Mouse (Mus musculus): ENCODE measurements around the gene Try4.
"Not testable (repeated sequence)": the region's sequence is repeated elsewhere in the genome, so short reads cannot be mapped to it uniquely, and the experiment has no call there.

The Try4 gene

GRCm38 (mm10) chr6:41301969-41302368 is at the start of gene Try4:
Gene Try4 (plus strand): TSS chr6:41302269.
- DNase-seq (ENCODE audit: low spot score) = no peak

GRCm38 (mm10) chr6:41253314-41253713 is 48.8 kb upstream of the Try4 start:
- not testable (repeated sequence) for DNase-seq (ENCODE audit: low spot score)

GRCm38 (mm10) chr6:41256424-41256823 is 45.6 kb upstream of the Try4 start:
- DNase-seq (ENCODE audit: low spot score) = no peak

DNA sequence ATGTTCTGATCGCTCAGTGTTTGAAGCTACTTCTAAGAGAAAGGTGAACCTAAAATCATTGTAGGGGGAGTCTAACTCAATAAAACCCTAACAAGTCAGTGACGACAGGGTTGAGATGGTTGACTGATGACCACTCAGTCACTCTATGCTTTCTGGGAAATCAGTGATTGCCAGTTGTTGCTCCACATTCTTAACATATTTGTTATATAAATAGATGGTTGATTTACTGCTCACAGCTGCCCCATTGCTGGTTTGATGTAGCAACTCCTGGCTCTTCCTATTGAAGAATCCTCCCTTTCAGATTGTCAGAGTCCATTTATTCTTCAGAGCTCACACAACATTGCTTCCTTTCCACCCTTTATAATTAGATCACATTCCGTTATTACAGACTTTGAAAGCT is 44.6 kb upstream of the Try4 start:
- DNase-seq (ENCODE audit: low spot score) = no peak

DNA sequence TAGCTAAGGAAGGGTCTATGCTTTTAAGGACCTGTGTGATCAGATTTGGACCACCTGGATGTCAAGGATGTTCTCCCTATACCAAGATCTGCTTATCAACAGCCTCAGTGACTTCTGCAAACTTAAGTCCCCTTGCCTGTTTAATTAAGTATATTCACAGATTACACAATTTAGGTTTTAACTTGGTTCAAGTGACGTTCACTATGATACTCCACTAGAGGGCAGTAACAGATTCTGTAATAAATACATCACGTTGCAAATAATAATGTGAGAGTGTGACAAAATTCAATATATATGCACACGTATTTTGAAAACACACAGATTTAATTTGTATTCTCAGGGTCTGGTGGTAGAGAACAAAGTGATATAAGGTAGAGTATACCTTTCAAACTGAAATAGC is 39.3 kb upstream of the Try4 start:
- no peak for DNase-seq (ENCODE audit: low spot score)

GRCm38 (mm10) chr6:41266140-41266539 is 35.9 kb upstream of the Try4 start:
- no peak for DNase-seq (ENCODE audit: low spot score)

DNA sequence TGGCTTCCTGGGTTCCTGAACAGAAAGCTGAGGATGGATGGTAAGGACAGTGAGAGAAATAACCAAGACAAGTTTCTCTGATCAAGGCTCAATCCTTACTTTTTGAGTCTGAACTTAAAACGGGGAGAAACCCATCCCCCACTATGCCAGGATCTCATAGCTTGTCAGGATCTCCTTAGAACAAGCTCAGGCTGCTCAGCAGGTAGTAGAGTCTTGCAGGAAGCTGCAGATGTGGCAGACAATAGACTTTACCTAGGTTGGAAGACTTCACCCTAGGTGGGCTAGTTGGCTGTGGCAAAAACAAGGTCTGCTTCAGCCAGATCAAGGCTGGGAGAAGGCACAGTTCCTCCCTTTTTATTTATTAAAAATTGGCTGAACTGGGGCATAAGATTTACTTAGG is 3.8 kb upstream of the Try4 start:
- no peak for DNase-seq (ENCODE audit: low spot score)

DNA sequence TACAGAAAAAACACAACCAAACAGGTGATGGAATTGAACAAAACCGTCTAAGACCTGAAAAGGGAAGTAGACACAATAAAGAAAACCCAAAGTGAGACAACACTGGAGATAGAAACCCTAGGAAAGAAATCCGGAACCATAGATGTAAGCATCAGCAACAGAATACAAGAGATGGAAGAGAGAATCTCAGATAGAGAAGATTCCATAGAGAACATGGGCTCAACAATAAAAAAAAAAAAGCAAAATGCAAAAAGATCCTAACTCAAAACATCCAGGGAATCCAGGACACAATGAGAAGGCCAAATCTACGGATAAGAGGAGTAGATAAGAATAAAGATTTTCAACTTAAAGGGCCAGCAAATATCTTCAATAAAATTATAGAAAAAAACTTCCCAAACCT is 14.7 kb downstream of the Try4 start, which contains the start of gene Try5:
TSS of gene Try5 (minus strand) at position 101 of the 400 bp plus-strand sequence.
- DNase-seq (ENCODE audit: low spot score) = not testable (repeated sequence)

GRCm38 (mm10) chr6:41353932-41354331 is 51.9 kb downstream of the Try4 start, which contains the start of gene Try10:
Gene Try10 (plus strand): TSS chr6:41354105.
- DNase-seq (ENCODE audit: low spot score) = no peak
